Mouse (Mus musculus) bone marrow, adult 2 months (tissue): ENCODE results near the gene BC107364.
"Not testable (repeated sequence)": the region's sequence is repeated elsewhere in the genome, so short reads cannot be mapped to it uniquely, and the experiment has no call there.

Source experiments
- CTCF ChIP-seq: fragments of 200-500 bp; IDR thresholded peaks from 2 replicates; pipeline ENCODE4 v1.5.1; 2011; ENCODE audit warnings: low read length, control low read depth; ENCODE audit not compliant: control insufficient read depth, insufficient read depth
- POLR2A ChIP-seq: fragments of 200-500 bp; IDR thresholded peaks from 2 replicates; pipeline ENCODE4 v1.6.1; 2011; ENCODE audit warnings: low read depth, mild to moderate bottlenecking, control low read depth, low read length, borderline replicate concordance; ENCODE audit not compliant: control insufficient read depth

DNA sequence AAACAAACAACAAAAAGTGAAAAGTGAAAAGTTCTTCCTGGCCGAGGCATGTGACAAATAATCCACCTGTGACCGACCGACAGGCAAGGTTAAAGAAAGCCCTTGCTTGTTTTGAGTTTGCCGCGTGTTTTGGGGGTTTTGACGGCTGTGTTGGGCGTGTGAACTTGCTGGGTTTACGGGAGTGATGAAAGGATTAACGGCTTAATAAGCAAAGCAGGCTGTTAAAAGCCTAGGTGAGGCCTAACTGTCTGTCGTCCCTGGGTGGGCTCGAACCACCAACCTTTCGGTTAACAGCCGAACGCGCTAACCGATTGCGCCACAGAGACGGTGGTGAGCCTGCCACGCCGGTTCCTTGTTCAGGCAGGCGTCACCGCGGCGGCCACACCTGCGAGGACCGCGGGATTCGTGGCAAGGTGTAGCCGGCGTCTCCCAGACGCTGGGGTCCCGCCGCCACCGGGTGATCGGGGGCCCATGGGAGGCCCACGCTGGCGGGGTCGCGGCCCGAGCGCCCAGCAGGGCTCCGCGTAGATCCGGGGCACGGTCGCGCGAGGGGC, 6.9 kb upstream of the BC107364 start:
- TF ChIP-seq CTCF, POLR2A: not testable (repeated sequence)
